In the genomic region with DNA sequence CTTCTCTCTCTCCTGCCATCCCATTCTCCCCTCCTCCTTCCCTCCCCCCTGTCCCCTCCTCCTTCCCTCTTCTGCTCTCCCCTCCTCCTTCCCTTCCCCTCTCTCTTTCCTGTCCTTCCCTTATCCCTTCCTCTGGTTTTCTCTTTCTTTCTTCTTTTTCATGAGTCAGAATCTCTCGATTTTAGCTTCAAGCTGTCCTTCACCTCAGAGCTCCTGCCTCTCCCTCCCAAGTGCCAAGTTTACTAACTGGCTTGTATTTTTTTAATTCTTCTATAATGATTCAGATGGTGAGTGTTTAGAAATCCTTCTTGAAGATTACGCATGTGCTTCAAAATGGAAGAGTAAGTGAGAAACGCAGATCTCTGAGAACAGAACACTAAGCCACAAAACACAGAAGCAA, we compare ENCODE assay signal across 25 mouse cellular contexts.
DNase-seq lines count a peak whose midpoint lies in the region; ATAC-seq and TF ChIP-seq lines count a peak whose summit lies in the region.
"Had no signal": no experiment of that assay in that cellular context is flagged by ENCODE, and none has a peak within 500 bp of the region (broad histone marks: within the 10 kb centered on the region; RNA-seq: fewer than 3 reads in every experiment).

No protein-coding gene starts in this region.

- no peaks in the 10 kb centered on the region for H3K36me3 ChIP-seq in lung, embryonic 14.5 days (ENCODE audit: insufficient read depth)
- no peaks in the 10 kb centered on the region for H3K36me3 ChIP-seq in lung, postnatal 0 days (ENCODE audit: insufficient read depth, low read length)
- H3K36me3 ChIP-seq: embryonic facial prominence, embryonic 10.5 days; embryonic facial prominence, embryonic 13.5 days; forebrain, embryonic 12.5 days; forebrain, embryonic 15.5 days; hindbrain, embryonic 10.5 days; hindbrain, embryonic 13.5 days had no signal

- H3K27me3 ChIP-seq in lung, embryonic 14.5 days (ENCODE audit: insufficient read depth, low read length), result no peaks in the 10 kb centered on the region
- H3K27me3 ChIP-seq in lung, postnatal 0 days (replicated peaks; ENCODE audit: insufficient read depth, low read length), result no peaks in the 10 kb centered on the region
- H3K27me3 ChIP-seq: embryonic facial prominence, embryonic 13.5 days; forebrain, embryonic 12.5 days; forebrain, embryonic 15.5 days; hindbrain, embryonic 13.5 days; Patski had no signal

- no peak overlapping the region for H3K4me3 ChIP-seq in lung, embryonic 14.5 days (ENCODE audit: low read depth, low read length)
- no peak overlapping the region for H3K4me3 ChIP-seq in lung, adult 2 months (replicated peaks; ENCODE audit: extremely low read depth, low read depth, low read length)
- no peak overlapping the region for H3K4me3 ChIP-seq in lung, postnatal 0 days (ENCODE audit: low read depth, low read length)
- H3K4me3 ChIP-seq: embryonic facial prominence, embryonic 10.5 days; embryonic facial prominence, embryonic 13.5 days; erythroblast, embryonic 14.5 days; forebrain, embryonic 12.5 days; forebrain, embryonic 15.5 days; hindbrain, embryonic 10.5 days; hindbrain, embryonic 13.5 days had no signal

- intact Hi-C loops in heart, postnatal 10 days (cut with DNase I), result loop anchor here (5.0 kb wide), 1 partner anchor 171 kb away; no protein-coding TSS in a partner anchor

- no peak for DNase-seq in lung, embryonic 14.5 days
- no peak for DNase-seq in lung, adult 2 months
- peak; percentile 44 for DNase-seq in 3134 (ENCODE audit: extremely low read depth, insufficient read length, low spot score)
- peak; percentile 72 for DNase-seq in lung, postnatal 0 days (ENCODE audit: low spot score)
- peak; percentile 21 for DNase-seq in lung, postnatal 36 days
- no peak for DNase-seq in layer of hippocampus, postnatal 10 days (ENCODE audit: low spot score in 2 of 2)
- DNase-seq in heart, postnatal 10 days, result no peak
- DNase-seq: adrenal gland, postnatal 14 days; cerebellum, adult 11-12 months; cerebellum, adult 8-10 months; cerebellum, postnatal 10 days; cerebellum, postnatal 36 days; embryo, embryonic 11 days; gastrocnemius, postnatal 10 days; heart, postnatal 36 days had no signal

- 63% methylated on average over 3 of the region's 3 CpGs for WGBS in lung, embryonic 14.5 days
- WGBS in lung, adult 2 months, result 56% methylated on average over 3 of the region's 3 CpGs
- 46% methylated on average over 3 of the region's 3 CpGs for WGBS in lung, postnatal 0 days

- no peak overlapping the region for H3K4me2 ChIP-seq in lung, embryonic 14.5 days
- H3K4me2 ChIP-seq in lung, postnatal 0 days (replicated peaks; ENCODE audit: low read depth, low read length), result no peak overlapping the region
- H3K4me2 ChIP-seq: embryonic facial prominence, embryonic 13.5 days; forebrain, embryonic 12.5 days; forebrain, embryonic 15.5 days; heart, embryonic 11.5 days; hindbrain, embryonic 13.5 days had no signal

- no peak overlapping the region for H3K9ac ChIP-seq in lung, embryonic 14.5 days
- no peak overlapping the region for H3K9ac ChIP-seq in lung, postnatal 0 days (replicated peaks; ENCODE audit: low read depth)
- H3K9ac ChIP-seq: embryonic facial prominence, embryonic 13.5 days; forebrain, embryonic 12.5 days; forebrain, embryonic 15.5 days; hindbrain, embryonic 13.5 days had no signal

- peak; percentile 88 for TF ChIP-seq EP300 in lung, postnatal 0 days (IDR thresholded peaks at IDR 0.05)

- H3K4me1 ChIP-seq in lung, embryonic 14.5 days (ENCODE audit: insufficient read depth), result peaks cover 40% of the 10 kb centered on the region
- peaks cover 11% of the 10 kb centered on the region for H3K4me1 ChIP-seq in lung, adult 2 months (ENCODE audit: control insufficient read depth, insufficient read depth, low read length)
- peaks cover 5% of the 10 kb centered on the region; the same call in 1 of the 2 replicates for H3K4me1 ChIP-seq in lung, postnatal 0 days (ENCODE audit: insufficient read depth, low read depth, low read length)
- H3K4me1 ChIP-seq: embryonic facial prominence, embryonic 13.5 days; forebrain, embryonic 15.5 days had no signal

- no peak for ATAC-seq in lung, embryonic 14.5 days (ENCODE audit: insufficient read depth)
- peak; percentile 13; the same call in 1 of the 2 replicates for ATAC-seq in lung, postnatal 0 days
- ATAC-seq: forebrain, embryonic 15.5 days; hindbrain, embryonic 16.5 days; Patski had no signal

- H3K27ac ChIP-seq in lung, embryonic 14.5 days (ENCODE audit: low read depth), result 0 out of 2 replicates have a peak overlapping the region, but pooled peaks have one; percentile 50
- H3K27ac ChIP-seq in lung, postnatal 0 days (ENCODE audit: low read length), result peak overlapping the region; percentile 8; the same call in 1 of the 2 replicates
- H3K27ac ChIP-seq: embryonic facial prominence, embryonic 10.5 days; embryonic facial prominence, embryonic 13.5 days; forebrain, embryonic 12.5 days; forebrain, embryonic 15.5 days; hindbrain, embryonic 10.5 days; hindbrain, embryonic 13.5 days had no signal

- TF ChIP-seq POLR2A in lung, adult 2 months (IDR thresholded peaks at IDR 0.05; ENCODE audit: borderline replicate concordance, extremely low read depth, low read depth, low read length), result no peak

- no peaks in the 10 kb centered on the region for H3K9me3 ChIP-seq in lung, embryonic 14.5 days (ENCODE audit: low read depth, low read length)
- no peaks in the 10 kb centered on the region for H3K9me3 ChIP-seq in lung, postnatal 0 days (ENCODE audit: low read length)
- H3K9me3 ChIP-seq: embryonic facial prominence, embryonic 10.5 days; embryonic facial prominence, embryonic 13.5 days; forebrain, embryonic 12.5 days; hindbrain, embryonic 10.5 days; hindbrain, embryonic 13.5 days had no signal

- no peak for TF ChIP-seq CTCF in lung, embryonic 14.5 days (IDR thresholded peaks at IDR 0.05; ENCODE audit: low read depth)
- TF ChIP-seq CTCF in lung, adult 2 months (IDR thresholded peaks at IDR 0.05; ENCODE audit: insufficient read depth, low read length), result no peak
- no peak for TF ChIP-seq CTCF in lung, postnatal 0 days (IDR thresholded peaks at IDR 0.05)

Comparison
In these comparisons a context has a peak if more than half of its experiments do, and no peak if none do; other contexts are left out.
1. DNase-seq: peak in 3134 (single experiment), lung, postnatal 0 days (single experiment) and lung, postnatal 36 days (single experiment); none in lung, embryonic 14.5 days (single experiment), lung, adult 2 months (single experiment), layer of hippocampus, postnatal 10 days (0 of 2) and heart, postnatal 10 days (0 of 2).